Mouse (Mus musculus): ENCODE measurements around the gene Slc25a29. TPM values are rescaled to one million over a fixed set of nuclear protein-coding genes. Genes with fewer than 3 reads are reported as not detected.

Slc25a29 gene
- total RNA-seq, 2 experiments from 2014 or later = 14.7 to 15.8 TPM

- DNase-seq (ENCODE audit: low spot score in 2 of 2) = no peak
- intact Hi-C loops (cut with DNase I) = no loop called here
These were observed 24.6 kb downstream of the Slc25a29 start for GRCm38 (mm10) chr12:108811133-108811532.

DNA sequence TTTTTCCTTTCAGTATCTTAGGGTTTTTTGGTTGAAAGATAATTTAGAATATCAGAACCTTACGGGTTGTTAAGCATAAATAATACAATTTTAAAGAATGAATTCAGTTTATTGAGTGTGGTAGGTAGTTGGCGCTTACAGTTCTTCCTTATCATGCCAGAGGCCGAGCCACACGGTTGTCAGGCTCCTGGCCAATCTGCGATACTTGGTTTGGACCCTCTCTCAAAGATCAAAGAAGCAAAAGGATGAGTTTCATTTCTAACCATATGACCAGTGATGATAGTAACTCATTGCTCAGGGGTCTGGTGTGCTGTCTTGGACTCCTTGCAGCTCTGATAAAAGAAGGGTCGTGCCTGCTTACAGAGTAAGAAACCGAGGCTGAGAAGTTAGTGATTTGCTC lies 25.4 kb downstream of the Slc25a29 start:
- no peak for DNase-seq (ENCODE audit: low spot score in 2 of 2)
- intact Hi-C loops (cut with DNase I) = no loop called here

DNA sequence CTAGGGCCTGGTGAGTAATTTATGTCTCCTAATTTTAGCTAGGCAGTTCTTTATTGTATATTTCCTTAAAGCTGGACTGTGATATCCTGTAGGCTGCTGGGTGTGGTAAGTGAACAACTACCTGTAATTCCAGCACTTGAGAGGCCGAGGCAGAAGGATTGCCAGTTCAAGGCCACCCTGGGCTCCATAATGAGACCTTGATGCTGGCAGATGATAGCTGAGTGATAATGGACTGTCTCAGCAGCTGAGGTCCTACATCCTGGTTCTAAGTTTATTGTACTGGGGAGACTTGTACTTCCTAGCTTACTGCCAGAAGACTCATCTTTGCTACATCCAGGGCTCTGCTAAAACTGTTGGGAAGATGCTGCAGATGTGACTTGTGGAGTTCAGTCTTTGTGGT lies 25.9 kb downstream of the Slc25a29 start:
- intact Hi-C loops (cut with DNase I) = no loop called here
- no peak for DNase-seq (ENCODE audit: low spot score in 2 of 2)

DNA sequence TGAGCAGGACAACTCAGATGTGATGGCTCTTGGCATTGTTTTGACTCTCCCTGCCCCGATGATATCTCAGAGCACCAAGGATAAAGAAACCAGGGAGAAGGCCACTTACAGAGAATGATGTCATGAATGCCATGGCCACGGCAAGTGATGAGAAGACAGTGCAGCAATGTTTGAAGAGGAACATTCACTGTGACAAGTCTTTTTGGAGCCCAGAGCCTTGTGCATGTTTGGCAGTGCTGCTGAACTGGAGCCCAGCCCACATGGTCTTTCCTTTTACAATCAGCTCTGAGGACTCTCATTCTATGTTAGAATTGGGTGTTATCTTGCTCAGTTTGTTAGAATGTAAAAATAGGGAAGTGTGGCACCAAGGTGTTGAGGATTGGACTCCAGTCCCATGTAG lies 27.2 kb downstream of the Slc25a29 start:
- intact Hi-C loops (cut with DNase I) = no loop called here
- DNase-seq (ENCODE audit: low spot score in 2 of 2) = no peak

DNA sequence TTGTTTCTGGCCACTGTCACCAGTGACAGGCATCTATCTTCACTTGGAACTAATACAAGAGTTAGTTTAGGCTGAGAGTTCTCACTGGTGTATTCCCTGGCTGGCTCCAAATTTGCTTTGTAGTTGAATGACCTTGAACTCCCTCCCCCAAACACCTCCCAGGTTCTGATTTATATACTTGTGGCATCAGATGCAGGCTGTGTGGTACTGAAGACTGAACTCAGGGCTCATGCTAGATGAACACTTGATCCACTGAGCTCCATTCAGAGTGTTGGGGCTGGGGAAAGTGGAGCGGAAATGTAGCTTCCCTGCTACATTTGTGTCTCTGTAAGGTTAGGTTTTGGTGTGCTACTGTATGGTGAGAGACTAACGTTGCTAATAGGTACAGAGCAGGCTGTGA lies 31.3 kb downstream of the Slc25a29 start:
- DNase-seq (ENCODE audit: low spot score in 2 of 2) = no peak
- intact Hi-C loops (cut with DNase I) = no loop called here

GRCm38 (mm10) chr12:108801613-108802012 lies 34.1 kb downstream of the Slc25a29 start:
- DNase-seq (ENCODE audit: low spot score in 2 of 2) = no peak
- intact Hi-C loops (cut with DNase I) = no loop called here

- DNase-seq (ENCODE audit: low spot score in 2 of 2) = no peak
- intact Hi-C loops (cut with DNase I) = loop anchor here (2.0 kb wide), 1 partner anchor 42 kb away; the partner anchor contains the start of gene Slc25a47
These were observed 40.6 kb downstream of the Slc25a29 start for GRCm38 (mm10) chr12:108794979-108795537.

- intact Hi-C loops (cut with DNase I) = loop anchor here (2.0 kb wide), 1 partner anchor 43 kb away; the partner anchor contains the start of gene Slc25a47
- DNase-seq (ENCODE audit: low spot score in 2 of 2) = peak; percentile 69 to 84
These were observed 41.5 kb downstream of the Slc25a29 start for GRCm38 (mm10) chr12:108794078-108794711.

DNA sequence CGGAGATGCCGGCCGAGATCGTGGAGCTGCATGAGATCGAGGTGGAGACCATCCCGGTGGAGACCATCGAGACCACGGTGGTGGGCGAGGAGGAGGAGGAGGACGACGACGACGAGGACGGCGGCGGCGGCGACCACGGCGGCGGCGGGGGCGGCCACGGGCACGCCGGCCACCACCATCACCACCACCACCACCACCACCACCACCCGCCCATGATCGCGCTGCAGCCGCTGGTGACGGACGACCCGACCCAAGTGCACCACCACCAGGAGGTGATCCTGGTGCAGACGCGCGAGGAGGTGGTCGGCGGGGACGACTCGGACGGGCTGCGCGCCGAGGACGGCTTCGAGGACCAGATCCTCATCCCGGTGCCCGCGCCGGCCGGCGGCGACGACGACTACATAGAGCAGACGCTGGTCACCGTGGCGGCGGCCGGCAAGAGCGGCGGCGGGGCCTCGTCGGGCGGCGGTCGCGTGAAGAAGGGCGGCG lies 42.2 kb downstream of the Slc25a29 start:
- peak in 1 of 2 experiments; percentile 17 for DNase-seq (ENCODE audit: low spot score in 2 of 2)
- intact Hi-C loops (cut with DNase I) = no loop called here

- intact Hi-C loops (cut with DNase I) = no loop called here
- DNase-seq (ENCODE audit: low spot score in 2 of 2) = peak; percentile 98
These were observed 42.9 kb downstream of the Slc25a29 start, which contains the start of gene Yy1 for GRCm38 (mm10) chr12:108792546-108793452. Gene Yy1, plus strand, starts transcription at chr12:108792973.

- intact Hi-C loops (cut with DNase I) = no loop called here
These were observed 43.5 kb downstream of the Slc25a29 start for GRCm38 (mm10) chr12:108792152-108792545.

DNA sequence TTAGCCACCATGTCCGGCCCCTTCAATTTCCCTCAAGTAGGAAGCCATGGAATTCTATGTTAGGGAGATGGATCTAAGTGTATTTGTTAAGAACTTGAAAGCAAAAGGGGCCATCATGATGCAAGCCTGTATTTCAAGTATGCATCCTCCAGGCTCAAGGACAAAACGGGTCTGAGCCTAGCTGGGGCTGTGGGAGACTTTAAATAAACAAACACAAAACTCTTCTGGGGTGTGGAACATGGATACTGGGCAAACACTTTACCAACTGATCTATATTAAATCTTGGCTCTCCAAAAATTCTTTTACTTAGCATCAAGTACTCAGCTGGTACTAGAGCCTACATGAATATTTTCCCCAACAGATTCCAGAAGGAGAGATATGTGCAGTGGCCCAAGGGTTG lies 48.4 kb downstream of the Slc25a29 start:
- intact Hi-C loops (cut with DNase I) = no loop called here
- no peak for DNase-seq (ENCODE audit: low spot score in 2 of 2)

More at GRCm38 (mm10) chr12:108792152-108792545, 43.5 kb downstream of the Slc25a29 start:
- DNase-seq (ENCODE audit: low spot score in 2 of 2) = peak; percentile 84 to 86

- DNase-seq (ENCODE audit: low spot score in 2 of 2) = no peak
- intact Hi-C loops (cut with DNase I) = no loop called here
These were observed 50.5 kb downstream of the Slc25a29 start for GRCm38 (mm10) chr12:108785161-108785560.

DNA sequence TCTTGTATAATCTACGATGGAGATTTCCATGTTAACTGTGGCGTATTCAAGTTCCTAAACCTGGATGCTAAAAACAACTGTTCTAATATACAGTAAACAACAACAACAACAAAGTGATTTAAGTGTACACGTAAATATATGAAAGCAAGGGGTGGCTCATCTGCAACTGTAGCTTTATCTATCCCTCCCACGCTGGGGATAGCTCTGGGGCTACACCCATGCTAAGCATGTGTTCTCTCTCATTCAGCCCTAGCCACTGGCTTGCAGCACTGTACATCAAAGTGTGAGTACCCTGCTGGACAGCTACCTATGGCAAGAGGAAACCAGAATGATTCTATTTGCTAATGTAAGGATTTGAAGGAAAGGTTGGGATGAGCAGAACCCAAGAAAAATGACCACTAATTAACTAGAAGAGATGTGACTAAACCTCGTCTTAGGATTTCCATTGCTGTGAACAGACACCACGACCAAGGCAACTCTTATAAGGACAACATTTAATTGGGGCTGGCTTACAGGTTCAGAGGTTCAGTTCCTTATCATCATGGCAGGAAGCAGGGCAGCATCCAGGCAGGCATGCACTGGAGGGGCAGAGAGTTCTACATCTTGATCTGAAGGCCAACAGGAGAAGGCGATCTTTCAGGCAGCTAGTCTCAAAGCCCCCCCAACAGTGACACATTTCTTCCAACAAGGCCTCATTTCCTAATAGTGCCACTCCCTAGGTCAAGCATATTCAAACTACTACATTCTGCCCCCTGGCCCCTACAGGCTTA lies 55.4 kb downstream of the Slc25a29 start:
- intact Hi-C loops (cut with DNase I) = no loop called here
- DNase-seq (ENCODE audit: low spot score in 2 of 2) = no peak

Small RNA genes lying within 50 kb of the gene (microRNA-seq; reads per million reads assigned to microRNA genes)
- 86.2 to 111 reads per million in 2 experiments for gene Mir345

Other genes starting within 250 kb of the Slc25a29 start
- 1 to 10 TPM in 1 of 2 experiments, under 1 TPM in 1; 0.94 to 1.4 TPM for gene Degs2, start 133.6 kb downstream of the Slc25a29 start, total RNA-seq (2021)
- 10 to 100 TPM; 46.3 to 47.9 TPM for gene Yy1, start 42.9 kb downstream of the Slc25a29 start, total RNA-seq (2021)
- gene Slc25a47, start 163 bp upstream of the Slc25a29 start, total RNA-seq (2021) = 1 to 10 TPM; 7.3 to 8.3 TPM
- gene Wdr25, start 57.7 kb upstream of the Slc25a29 start, total RNA-seq (2021) = 1 to 10 TPM; 7.4 TPM
- gene Wars, start 58.3 kb upstream of the Slc25a29 start, total RNA-seq (2021) = 10 to 100 TPM; 90.7 to 93.2 TPM
- gene Begain, start 232.3 kb upstream of the Slc25a29 start, total RNA-seq (2021) = 100 to 1,000 TPM; 164 to 172 TPM